Mouse (Mus musculus) limb, embryonic 11.5 days (tissue): ENCODE results near the gene Kif14. TPM values are rescaled to one million over a fixed set of nuclear protein-coding genes. Genes with fewer than 3 reads are reported as not detected.

Experiments
- ATAC-seq: fragments of 200-750 bp; cut with Nextera tagmentation; 2 replicates; pipeline ENCODE4 v1.8.0; 2017; ENCODE audit warnings: low read depth; ENCODE audit not compliant: insufficient number of reproducible peaks, low FRiP score, low TSS enrichment
- DNase-seq: peaks from one replicate; pipeline ENCODE4 v3.0.0-alpha.2; 2015; ENCODE audit warnings: low spot score
- H3K27ac ChIP-seq: fragments of 300-500 bp; sonication (generic); replicated peaks from 2 replicates; pipeline ENCODE4 v1.5.1; 2014; ENCODE audit warnings: low read depth, mild to moderate bottlenecking, low read length
- H3K27me3 ChIP-seq: fragments of 300-500 bp; sonication (generic); 2 replicates; pipeline ENCODE4 v1.6.1; 2014; ENCODE audit warnings: mild to moderate bottlenecking, low read length, mixed read lengths; ENCODE audit not compliant: control insufficient read depth, insufficient read depth
- H3K36me3 ChIP-seq: fragments of 300-500 bp; sonication (generic); 2 replicates; pipeline ENCODE4 v1.6.1; 2014; ENCODE audit warnings: mild to moderate bottlenecking, low read length, moderate library complexity, mixed read lengths; ENCODE audit not compliant: control insufficient read depth, insufficient read depth
- H3K4me1 ChIP-seq: fragments of 300-500 bp; sonication (generic); 2 replicates; pipeline ENCODE4 v1.6.1; 2014; ENCODE audit warnings: low read length, mixed read lengths; ENCODE audit not compliant: control insufficient read depth, insufficient read depth
- H3K4me2 ChIP-seq: fragments of 300-500 bp; sonication (generic); 2 replicates; pipeline ENCODE4 v1.6.1; 2014; ENCODE audit warnings: low read depth, mild to moderate bottlenecking, moderate library complexity; ENCODE audit not compliant: severe bottlenecking
- H3K4me3 ChIP-seq: fragments of 300-500 bp; sonication (generic); 2 replicates; pipeline ENCODE4 v1.5.1; 2014; ENCODE audit warnings: low read depth, low read length
- H3K9ac ChIP-seq: fragments of 300-500 bp; sonication (generic); 2 replicates; pipeline ENCODE4 v1.6.1; 2014; ENCODE audit warnings: mild to moderate bottlenecking, low read length
- H3K9me3 ChIP-seq: fragments of 300-500 bp; sonication (generic); 2 replicates; pipeline ENCODE4 v1.6.1; 2016; ENCODE audit warnings: low read length; ENCODE audit not compliant: control insufficient read depth
- WGBS: fragments of 180-500 bp; shearing (Covaris S2); extraction: QIAGEN DNeasy Blood & Tissue Kit; methylation state at CpG from one replicate; pipeline ENCODE4 v1.1.7; 2014; 5-methylcytosine and 5-hydroxymethylcytosine counted together
- polyA plus RNA-seq: library from polyadenylated mRNA; unstranded; fragments of >200 nt; fragmentation: Nextera tagmentation; extraction: Ambion mirVana; gene quantifications from 2 replicates; pipeline ENCODE4 v1.2.1, GENCODE M21; 2014

Gene Kif14
- polyA plus RNA-seq, 1 experiment from 2014 or later = 9.9 TPM

DNA sequence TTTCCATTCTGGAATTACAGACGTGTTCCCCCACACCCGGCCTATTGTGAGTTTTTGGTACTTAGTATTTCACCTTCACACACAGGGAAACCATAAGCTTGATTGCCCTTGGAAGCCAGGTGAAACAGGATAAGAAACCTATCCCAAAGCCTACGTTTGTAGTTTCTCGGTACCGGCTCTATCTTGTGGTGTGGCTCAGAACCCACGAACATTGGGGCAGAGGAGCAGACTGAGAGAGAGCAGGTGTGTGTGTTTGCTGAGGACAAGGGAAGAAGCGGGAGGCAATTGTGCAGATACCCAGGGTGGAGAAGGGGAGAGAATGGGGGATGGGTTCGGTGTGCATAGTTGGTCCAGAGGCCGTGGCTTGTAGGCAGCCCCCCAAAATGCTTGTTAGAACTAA is 104.8 kb downstream of the Kif14 start:
- no peak for DNase-seq
- H3K27ac ChIP-seq = no peak overlapping the region
- H3K9ac ChIP-seq = no peak overlapping the region
- H3K4me3 ChIP-seq = no peak overlapping the region
- H3K27me3 ChIP-seq = no peaks in the 10 kb centered on the region; the same call in 1 of the 2 replicates
- H3K9me3 ChIP-seq = no peaks in the 10 kb centered on the region
- no peaks in the 10 kb centered on the region for H3K4me1 ChIP-seq
- no peak for ATAC-seq
- H3K4me2 ChIP-seq = no peak overlapping the region
- no peaks in the 10 kb centered on the region for H3K36me3 ChIP-seq
- WGBS = 88% methylated on average over 9 of the region's 9 CpGs

DNA sequence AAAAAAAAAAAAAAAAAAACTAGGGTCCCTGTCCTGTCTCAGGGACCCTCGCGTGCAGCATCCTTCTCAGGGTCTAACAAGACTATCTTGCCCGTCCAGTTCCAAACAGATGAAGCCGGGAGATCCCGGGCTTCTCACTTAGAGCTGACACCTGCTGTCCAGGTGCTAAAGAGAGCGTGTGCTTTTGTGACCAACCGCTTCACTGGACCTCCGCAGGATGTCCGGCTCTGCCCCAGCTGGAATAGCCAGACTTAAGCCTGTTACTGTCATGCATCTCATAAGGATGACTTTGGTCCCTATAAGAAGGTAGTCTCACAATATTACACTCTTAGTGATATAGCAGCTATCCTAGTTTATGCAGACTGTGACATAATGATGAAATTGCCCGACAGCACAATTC is 105.4 kb downstream of the Kif14 start:
- 83% methylated on average over 10 of the region's 10 CpGs for WGBS

DNA sequence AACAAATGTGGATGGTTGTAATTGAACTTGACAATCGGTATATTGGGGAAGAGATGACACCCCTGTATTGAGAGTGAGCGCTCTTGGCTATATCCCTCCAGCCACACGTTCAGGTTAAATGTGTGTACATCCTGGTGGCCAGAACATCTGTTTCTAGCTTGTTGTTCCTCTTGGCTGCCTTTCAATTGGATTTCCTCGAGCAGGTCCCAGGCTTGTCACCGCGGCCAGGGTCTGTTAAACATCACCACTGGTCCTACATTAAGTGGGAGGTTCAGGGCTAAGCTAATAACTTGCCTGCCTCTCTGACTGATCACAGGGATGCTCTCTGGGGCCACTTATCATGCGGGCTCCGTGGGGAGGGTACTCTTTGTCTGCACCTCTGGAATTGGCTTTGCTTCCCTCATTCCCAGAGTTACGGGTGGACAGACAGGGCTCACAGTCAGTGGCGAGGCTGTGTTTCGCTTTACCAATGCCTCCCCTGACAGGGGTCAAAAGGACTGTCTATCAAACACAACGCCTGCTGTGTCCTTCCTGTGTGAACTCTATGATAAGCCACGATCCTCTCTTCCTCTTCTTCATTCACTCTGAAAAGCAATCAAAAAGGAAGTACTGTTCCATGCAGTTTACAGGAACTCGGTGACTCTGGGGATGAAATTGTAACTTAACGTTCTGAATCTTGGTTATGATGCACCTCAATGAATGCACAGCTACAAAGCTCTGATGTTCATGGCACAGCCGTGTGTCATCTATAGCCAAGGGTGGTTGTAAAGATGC is 111.9 kb downstream of the Kif14 start:
- no peaks in the 10 kb centered on the region for H3K9me3 ChIP-seq
- H3K36me3 ChIP-seq = no peaks in the 10 kb centered on the region
- DNase-seq = peak; percentile 70
- ATAC-seq = no peak
- H3K4me2 ChIP-seq = no peak overlapping the region
- H3K27me3 ChIP-seq = no peaks in the 10 kb centered on the region
- H3K9ac ChIP-seq = no peak overlapping the region
- no peak overlapping the region for H3K27ac ChIP-seq
- 32% methylated on average over 16 of the region's 16 CpGs for WGBS
- no peak overlapping the region for H3K4me3 ChIP-seq
- H3K4me1 ChIP-seq = 0 out of 2 replicates have a peak, but pooled peaks cover 6% of the 10 kb centered on the region

More for the DNA sequence above, 105.4 kb downstream of the Kif14 start:
- Histone ChIP-seq H3K4me1 (0 out of 2 replicates have a peak, but pooled peaks cover 3% of the 10 kb centered on the region), H3K27ac (no peak overlapping the region), H3K27me3 (no peaks in the 10 kb centered on the region; the same call in 1 of the 2 replicates), H3K9me3 (no peaks in the 10 kb centered on the region), H3K9ac (no peak overlapping the region), H3K4me2 (no peak overlapping the region), H3K4me3 (no peak overlapping the region), H3K36me3 (no peaks in the 10 kb centered on the region)
- no peak for DNase-seq
- no peak for ATAC-seq

DNA sequence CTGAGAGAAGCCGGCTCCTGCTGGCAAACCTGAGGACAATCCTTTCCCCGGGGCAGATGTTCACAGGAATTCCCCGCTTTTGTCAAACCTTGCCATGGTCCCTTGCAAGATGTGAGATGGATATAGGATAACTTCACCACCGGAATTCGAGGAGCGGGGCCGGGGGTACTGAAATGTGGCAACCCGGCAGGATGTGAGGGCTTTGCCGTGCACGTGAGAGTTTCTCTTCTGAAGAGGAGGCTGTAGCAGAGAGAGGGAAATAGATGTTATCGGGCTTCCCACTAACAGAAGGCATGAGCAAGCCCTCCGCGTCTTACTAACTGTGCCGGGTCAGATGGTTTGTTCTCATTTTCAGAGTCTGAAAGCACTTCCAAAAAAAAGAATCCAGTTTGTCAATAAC is 113.2 kb downstream of the Kif14 start:
- no peak overlapping the region for H3K4me3 ChIP-seq
- 81% methylated on average over 14 of the region's 14 CpGs for WGBS
- no peak for ATAC-seq
- H3K9ac ChIP-seq = no peak overlapping the region
- no peak overlapping the region for H3K4me2 ChIP-seq
- DNase-seq = no peak
- no peak overlapping the region for H3K27ac ChIP-seq
- no peaks in the 10 kb centered on the region for H3K27me3 ChIP-seq
- 0 out of 2 replicates have a peak, but pooled peaks cover 6% of the 10 kb centered on the region for H3K4me1 ChIP-seq
- no peaks in the 10 kb centered on the region for H3K36me3 ChIP-seq
- H3K9me3 ChIP-seq = no peaks in the 10 kb centered on the region

DNA sequence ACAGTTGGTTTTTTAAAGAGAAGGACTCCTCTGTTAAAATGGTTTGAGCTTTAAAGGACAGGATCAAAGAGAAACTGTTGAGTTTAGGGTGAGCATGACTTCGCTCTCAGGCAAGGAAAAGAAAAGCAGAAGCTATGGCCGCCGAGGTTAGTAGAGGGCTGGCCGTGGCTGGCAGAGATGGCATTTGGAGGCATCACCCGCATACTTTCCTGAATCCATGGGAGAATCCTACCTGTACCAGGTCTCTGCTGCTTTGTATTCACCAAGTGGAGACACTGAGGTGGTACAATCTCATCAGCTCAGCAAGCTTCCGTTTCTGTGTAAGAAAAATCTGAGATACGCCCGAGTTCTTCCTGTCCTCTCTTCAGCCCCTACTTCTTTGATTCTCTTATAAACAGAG is 114.1 kb downstream of the Kif14 start:
- Histone ChIP-seq H3K27ac (no peak overlapping the region), H3K4me1 (0 out of 2 replicates have a peak, but pooled peaks cover 6% of the 10 kb centered on the region), H3K36me3 (no peaks in the 10 kb centered on the region), H3K27me3 (no peaks in the 10 kb centered on the region), H3K9ac (no peak overlapping the region), H3K4me3 (no peak overlapping the region), H3K4me2 (no peak overlapping the region), H3K9me3 (no peaks in the 10 kb centered on the region)
- WGBS = 93% methylated on average over 8 of the region's 8 CpGs
- ATAC-seq (no peak), DNase-seq (no peak)

Other genes with a start within 250 kb of the Kif14 start
- gene Inava, start 232.1 kb upstream of the Kif14 start, polyA plus RNA-seq = 26.8 and 27.8 TPM in 2 replicates
- not detected in 2 replicates for gene Gpr25, start 205.5 kb upstream of the Kif14 start, polyA plus RNA-seq
- 20.1 and 20.6 TPM in 2 replicates for gene Camsap2, start 120.2 kb upstream of the Kif14 start, polyA plus RNA-seq
- 19.2 and 19.5 TPM in 2 replicates for gene Ddx59, start 51.1 kb upstream of the Kif14 start, polyA plus RNA-seq
- gene Zfp281, start 158.6 kb downstream of the Kif14 start, polyA plus RNA-seq = 38.6 and 42.2 TPM in 2 replicates